Mouse (Mus musculus) yolk sac, embryonic 10.5 days (tissue): ENCODE data around the gene Rab37.

Experiments
- DNase-seq: peaks from one replicate; pipeline ENCODE4 v3.0.0-alpha.2; 2017; ENCODE audit warnings: low spot score

The Rab37 gene

GRCm38 (mm10) chr11:115200520-115200919, 109.3 kb downstream of the Rab37 start:
- DNase-seq: no peak

- peak; percentile 74 for DNase-seq
Measured at GRCm38 (mm10) chr11:115202316-115202715, 111.1 kb downstream of the Rab37 start.

GRCm38 (mm10) chr11:115202756-115203155, 111.5 kb downstream of the Rab37 start:
- DNase-seq: no peak

GRCm38 (mm10) chr11:115208126-115208525, 116.9 kb downstream of the Rab37 start:
- no peak for DNase-seq

GRCm38 (mm10) chr11:115208776-115209732, 117.8 kb downstream of the Rab37 start:
- DNase-seq: no peak

GRCm38 (mm10) chr11:115209958-115210357, 118.7 kb downstream of the Rab37 start:
- DNase-seq: no peak
